Mouse (Mus musculus) midbrain, embryonic 11.5 days (tissue): ENCODE data around the gene Mier1. TPM values are rescaled to one million over a fixed set of nuclear protein-coding genes. Genes with fewer than 3 reads are reported as not detected.
A peak's percentile ranks its signal among the peaks of the same experiment; 100 is the strongest.
"Not testable (repeated sequence)": the region's sequence is repeated elsewhere in the genome, so short reads cannot be mapped to it uniquely, and the experiment has no call there.

Experiments
- ATAC-seq: fragments of 200-750 bp; cut with Nextera tagmentation; 2 replicates; pipeline ENCODE4 v1.8.0; 2017; ENCODE audit warnings: moderate TSS enrichment, moderate library complexity; ENCODE audit not compliant: low FRiP score
- DNase-seq: peaks from one replicate; pipeline ENCODE4 v3.0.0; 2015; ENCODE audit warnings: low spot score; ENCODE audit errors: missing footprints
- H3K27ac ChIP-seq: fragments of 300-500 bp; sonication (generic); 2 replicates; pipeline ENCODE4 v1.5.1; 2014; ENCODE audit warnings: low read depth, low read length
- H3K27me3 ChIP-seq: fragments of 300-500 bp; sonication (generic); 2 replicates; pipeline ENCODE4 v1.6.1; 2014; ENCODE audit warnings: mild to moderate bottlenecking, low read length, moderate library complexity, mixed read lengths; ENCODE audit not compliant: control insufficient read depth, insufficient read depth
- H3K36me3 ChIP-seq: fragments of 300-500 bp; sonication (generic); 2 replicates; pipeline ENCODE4 v1.6.1; 2014; ENCODE audit warnings: mild to moderate bottlenecking, low read length, moderate library complexity, mixed read lengths; ENCODE audit not compliant: control insufficient read depth, insufficient read depth
- H3K4me1 ChIP-seq: fragments of 300-500 bp; sonication (generic); 2 replicates; pipeline ENCODE4 v1.6.1; 2014; ENCODE audit warnings: low read length; ENCODE audit not compliant: control insufficient read depth, insufficient read depth
- H3K4me2 ChIP-seq: fragments of 300-500 bp; sonication (generic); 2 replicates; pipeline ENCODE4 v1.6.1; 2014; ENCODE audit warnings: mild to moderate bottlenecking, moderate library complexity
- H3K4me3 ChIP-seq: fragments of 300-500 bp; sonication (generic); 2 replicates; pipeline ENCODE4 v1.5.1; 2014; ENCODE audit warnings: low read depth, low read length
- H3K9ac ChIP-seq: fragments of 300-500 bp; sonication (generic); 2 replicates; pipeline ENCODE4 v1.6.1; 2014; ENCODE audit warnings: low read length
- H3K9me3 ChIP-seq: fragments of 300-500 bp; sonication (generic); 2 replicates; pipeline ENCODE4 v1.6.1; 2016; ENCODE audit warnings: low read length; ENCODE audit not compliant: control insufficient read depth
- WGBS: fragments of 180-500 bp; shearing (Covaris S2); extraction: QIAGEN DNeasy Blood & Tissue Kit; methylation state at CpG from one replicate; pipeline ENCODE4 v1.1.7; 2014; 5-methylcytosine and 5-hydroxymethylcytosine counted together
- polyA plus RNA-seq: library from polyadenylated mRNA; unstranded; fragments of >200 nt; fragmentation: Nextera tagmentation; extraction: Ambion mirVana; gene quantifications from 2 replicates; pipeline ENCODE4 v1.2.1, GENCODE M21; 2014

The Mier1 gene
- polyA plus RNA-seq, 1 experiment from 2014 or later, result 31.8 TPM

DNA sequence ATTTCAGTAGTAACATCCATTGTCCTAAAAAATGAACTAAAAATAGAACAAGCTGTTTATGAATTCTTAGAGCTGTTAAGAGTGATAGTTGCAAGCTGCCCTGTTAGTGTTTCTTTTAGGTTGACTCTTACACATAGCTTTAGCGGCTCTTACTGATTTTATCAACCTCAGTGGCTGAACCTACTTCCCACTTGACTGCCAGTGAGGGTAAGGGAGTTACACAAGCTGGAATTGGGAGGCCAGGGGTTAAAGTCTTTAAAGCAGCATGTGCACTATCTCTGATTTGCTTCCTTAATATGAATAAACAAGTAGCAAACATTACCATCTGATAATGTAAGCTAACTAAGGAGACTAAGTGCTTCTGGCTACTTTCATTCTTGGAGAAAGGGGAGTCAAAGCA, 22.8 kb downstream of the Mier1 start:
- no peak for ATAC-seq
- no peak overlapping the region for H3K4me2 ChIP-seq
- H3K27ac ChIP-seq, result no peak overlapping the region
- H3K4me3 ChIP-seq, result no peak overlapping the region
- H3K9ac ChIP-seq, result no peak overlapping the region
- 92% methylated on average over 1 of the region's 1 CpGs for WGBS
- no peaks in the 10 kb centered on the region for H3K4me1 ChIP-seq
- no peaks in the 10 kb centered on the region for H3K9me3 ChIP-seq
- DNase-seq, result no peak
- peaks cover 5% of the 10 kb centered on the region; the same call in 1 of the 2 replicates for H3K36me3 ChIP-seq
- no peaks in the 10 kb centered on the region for H3K27me3 ChIP-seq

DNA sequence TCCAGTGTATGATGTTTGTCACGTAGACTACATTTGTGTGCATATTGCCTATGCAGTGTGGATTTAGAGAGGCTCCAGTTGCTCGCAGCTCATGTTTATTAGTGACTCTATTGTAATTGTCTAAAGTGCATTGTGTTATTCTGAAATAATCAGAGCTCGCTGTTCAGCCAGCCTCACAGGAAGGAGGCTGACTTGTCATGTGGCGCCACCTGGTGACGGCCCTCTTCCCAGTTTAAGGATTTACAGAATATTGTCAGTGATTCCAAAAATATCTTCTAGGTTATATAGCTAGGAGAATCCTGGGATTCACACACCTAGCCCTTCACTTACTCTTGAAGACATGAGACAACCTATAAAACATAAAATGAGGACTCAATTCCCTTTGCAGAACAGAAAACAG, 32.1 kb downstream of the Mier1 start:
- ATAC-seq, result 0 out of 2 replicates have a peak, but pooled peaks have one; percentile 33
- peaks cover 10% of the 10 kb centered on the region; the same call in 1 of the 2 replicates for H3K36me3 ChIP-seq

DNA sequence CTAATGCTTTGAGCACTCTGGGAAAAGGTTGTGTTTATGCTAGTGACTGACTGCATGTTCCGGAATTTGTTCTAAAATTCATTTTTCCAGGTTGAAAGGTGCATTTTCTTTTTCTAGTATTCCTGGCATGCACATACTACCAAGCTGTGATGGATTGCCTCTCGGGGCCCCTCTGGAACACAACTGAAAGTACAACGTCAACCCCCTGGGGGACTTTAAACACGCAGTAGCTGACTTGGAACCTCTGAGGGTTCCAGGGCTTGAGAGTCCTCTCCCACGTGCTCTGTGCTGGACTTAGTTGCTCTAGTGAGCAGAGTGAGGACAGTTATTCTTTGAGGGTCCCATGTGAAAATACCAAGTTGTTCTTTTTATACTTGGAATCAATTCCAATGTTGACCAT, 37.8 kb downstream of the Mier1 start:
- no peak for DNase-seq
- WGBS, result 94% methylated on average over 5 of the region's 5 CpGs
- Histone ChIP-seq H3K9me3 (no peaks in the 10 kb centered on the region), H3K4me1 (no peaks in the 10 kb centered on the region), H3K4me2 (no peak overlapping the region), H3K4me3 (no peak overlapping the region), H3K9ac (no peak overlapping the region), H3K27ac (no peak overlapping the region), H3K27me3 (no peaks in the 10 kb centered on the region), H3K36me3 (peaks cover 7% of the 10 kb centered on the region; the same call in 1 of the 2 replicates)
- no peak for ATAC-seq

More for the DNA sequence above, 32.1 kb downstream of the Mier1 start:
- WGBS, result 43% methylated on average over 5 of the region's 5 CpGs
- no peaks in the 10 kb centered on the region for H3K4me1 ChIP-seq
- peak; percentile 96 for DNase-seq
- no peak overlapping the region for H3K4me3 ChIP-seq
- H3K9ac ChIP-seq, result no peak overlapping the region
- H3K27me3 ChIP-seq, result no peaks in the 10 kb centered on the region
- H3K27ac ChIP-seq, result no peak overlapping the region
- no peak overlapping the region for H3K4me2 ChIP-seq
- H3K9me3 ChIP-seq, result no peaks in the 10 kb centered on the region

DNA sequence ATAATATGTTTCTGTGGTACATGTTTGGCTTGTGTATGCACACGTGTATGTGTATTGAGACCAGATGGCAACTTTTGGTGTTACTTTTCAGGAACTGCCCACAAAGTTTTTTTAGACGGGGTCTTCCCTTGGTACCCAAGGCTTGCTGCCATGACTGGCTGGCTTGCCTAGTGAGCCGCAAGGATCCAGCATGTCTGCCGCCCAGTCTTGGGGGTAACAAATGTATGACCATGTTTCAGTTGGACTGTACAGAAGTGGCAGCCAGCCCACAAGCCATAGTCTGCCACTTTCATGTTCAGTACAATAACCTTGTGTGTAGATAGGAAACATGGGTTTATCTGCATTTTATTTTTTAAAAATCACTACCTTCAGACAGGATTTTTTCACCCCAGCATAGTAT, 44.6 kb downstream of the Mier1 start:
- Histone ChIP-seq H3K4me3 (no peak overlapping the region), H3K9ac (no peak overlapping the region), H3K4me1 (no peaks in the 10 kb centered on the region), H3K27me3 (no peaks in the 10 kb centered on the region), H3K4me2 (no peak overlapping the region), H3K27ac (no peak overlapping the region), H3K36me3 (peaks cover 9% of the 10 kb centered on the region; the same call in 1 of the 2 replicates), H3K9me3 (no peaks in the 10 kb centered on the region)
- ATAC-seq, result no peak
- 95% methylated on average over 4 of the region's 4 CpGs for WGBS
- DNase-seq, result no peak

DNA sequence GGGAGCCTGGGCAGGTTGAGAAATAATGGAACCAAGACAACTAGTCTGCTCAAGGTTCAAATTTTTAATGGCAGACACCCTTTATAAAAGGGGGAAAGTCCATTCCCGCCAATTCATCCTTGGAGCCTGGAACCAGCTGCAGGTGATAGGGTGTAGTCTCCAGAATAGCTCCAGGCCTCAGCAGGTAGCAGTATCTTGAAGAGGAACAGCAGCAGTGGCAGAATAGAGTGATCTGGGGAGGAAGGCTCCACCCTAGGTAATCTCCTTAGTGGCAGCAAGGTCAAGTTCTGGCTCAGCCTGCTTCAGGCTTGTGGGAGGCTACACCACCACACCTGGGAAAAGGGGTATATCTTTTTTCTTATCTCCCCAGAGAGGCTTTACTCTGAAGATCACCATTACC, 52.0 kb downstream of the Mier1 start:
- H3K4me3 ChIP-seq, ATAC-seq, H3K9me3 ChIP-seq, H3K4me1 ChIP-seq, H3K9ac ChIP-seq, H3K27ac ChIP-seq, H3K4me2 ChIP-seq, DNase-seq, H3K27me3 ChIP-seq, H3K36me3 ChIP-seq: not testable (repeated sequence)
- 93% methylated on average over 1 of the region's 1 CpGs for WGBS

DNA sequence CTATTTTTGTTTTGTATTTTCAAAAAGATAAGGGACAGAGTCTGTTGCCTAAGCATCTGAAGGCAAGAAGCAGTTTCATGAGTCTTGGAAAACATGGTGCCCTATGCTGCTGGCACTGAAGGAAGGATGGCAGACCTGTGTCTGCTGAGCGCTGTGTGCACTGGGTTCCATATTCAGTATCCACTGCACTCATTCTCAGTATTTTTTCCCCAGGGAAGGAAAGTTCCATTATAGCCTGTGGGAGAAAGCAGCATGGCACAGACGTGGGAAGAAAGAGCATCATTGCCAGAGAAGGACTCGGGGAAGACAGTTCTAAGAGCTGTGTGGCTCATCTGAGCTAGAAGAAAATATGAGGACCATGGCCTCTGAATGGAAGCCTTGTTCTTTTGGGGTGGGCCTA, 57.1 kb downstream of the Mier1 start:
- DNase-seq, result no peak
- no peaks in the 10 kb centered on the region for H3K4me1 ChIP-seq
- H3K27me3 ChIP-seq, result no peaks in the 10 kb centered on the region
- no peak overlapping the region for H3K9ac ChIP-seq
- no peak overlapping the region for H3K4me2 ChIP-seq
- WGBS, result 83% methylated on average over 3 of the region's 3 CpGs
- no peak overlapping the region for H3K27ac ChIP-seq
- H3K36me3 ChIP-seq, result no peaks in the 10 kb centered on the region
- H3K4me3 ChIP-seq, result no peak overlapping the region
- H3K9me3 ChIP-seq, result no peaks in the 10 kb centered on the region
- no peak for ATAC-seq

DNA sequence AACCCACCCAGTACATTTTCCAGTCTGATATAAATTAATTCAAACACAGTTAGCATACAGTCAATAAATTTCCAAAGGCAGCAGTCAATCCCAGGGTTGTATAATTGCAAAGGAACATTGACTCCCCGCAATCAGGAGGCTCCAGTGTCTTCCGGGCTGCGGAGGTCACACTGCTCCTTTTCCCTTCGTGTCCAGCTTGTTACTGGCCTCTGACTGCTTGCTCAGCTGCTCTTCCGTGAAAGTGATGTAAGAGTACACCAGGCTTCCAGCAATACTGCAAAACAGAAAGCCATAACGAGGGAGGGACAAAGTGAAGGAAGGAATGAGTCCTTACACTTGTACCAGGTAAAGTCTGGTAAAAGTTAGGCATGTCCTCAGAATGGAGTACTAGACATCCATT, 59.3 kb downstream of the Mier1 start:
- 83% methylated on average over 6 of the region's 6 CpGs for WGBS
- no peaks in the 10 kb centered on the region for H3K36me3 ChIP-seq

DNA sequence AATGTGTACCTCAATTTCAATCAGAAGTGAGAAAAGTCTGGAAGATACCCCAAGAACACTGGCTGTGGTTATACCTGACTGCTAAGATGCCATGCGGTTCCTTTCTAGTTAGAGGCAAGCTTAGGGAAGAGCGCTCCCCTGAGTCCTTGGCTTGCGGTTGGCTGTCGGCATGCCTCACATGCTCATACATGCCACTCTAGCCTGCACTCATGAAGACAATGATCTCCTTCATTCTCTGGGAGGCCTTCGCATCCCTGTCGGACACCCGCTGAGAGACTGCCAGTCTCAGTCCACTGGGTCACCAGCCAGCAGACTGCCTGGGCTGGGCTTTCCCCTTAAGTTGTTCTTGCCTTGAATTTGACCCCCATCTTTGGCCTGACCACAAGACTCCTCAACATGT, 59.8 kb downstream of the Mier1 start:
- no peaks in the 10 kb centered on the region for H3K27me3 ChIP-seq
- 93% methylated on average over 7 of the region's 7 CpGs for WGBS
- no peaks in the 10 kb centered on the region for H3K4me1 ChIP-seq
- no peaks in the 10 kb centered on the region for H3K36me3 ChIP-seq
- DNase-seq (no peak), ATAC-seq (no peak)
- no peak overlapping the region for H3K4me2 ChIP-seq
- no peak overlapping the region for H3K9ac ChIP-seq
- H3K9me3 ChIP-seq, result no peaks in the 10 kb centered on the region
- no peak overlapping the region for H3K27ac ChIP-seq
- no peak overlapping the region for H3K4me3 ChIP-seq

More for the DNA sequence above, 59.3 kb downstream of the Mier1 start:
- DNase-seq (peak; percentile 83), ATAC-seq (no peak)
- Histone ChIP-seq H3K4me3 (no peak overlapping the region), H3K27me3 (no peaks in the 10 kb centered on the region), H3K4me1 (no peaks in the 10 kb centered on the region), H3K4me2 (no peak overlapping the region), H3K27ac (no peak overlapping the region), H3K9ac (no peak overlapping the region), H3K9me3 (no peaks in the 10 kb centered on the region)

DNA sequence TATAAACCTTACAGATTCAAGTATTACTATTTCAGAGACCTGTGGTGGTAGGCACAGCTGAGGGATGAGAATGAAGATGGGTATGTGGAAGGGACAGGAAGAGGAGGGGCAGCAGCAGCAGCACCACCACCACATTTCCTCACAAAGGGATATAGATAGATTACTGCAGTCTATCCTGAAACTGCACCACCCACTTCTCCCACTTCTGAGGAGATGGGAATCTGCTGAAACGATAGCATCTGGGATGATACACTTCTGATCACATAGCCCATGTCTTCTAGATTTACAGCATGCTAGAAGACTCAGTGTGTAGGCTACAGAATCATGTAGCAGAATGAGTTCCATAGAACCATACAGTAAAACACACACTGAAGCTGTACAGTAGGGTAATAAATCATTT, 63.5 kb downstream of the Mier1 start:
- Histone ChIP-seq H3K4me2 (no peak overlapping the region), H3K36me3 (no peaks in the 10 kb centered on the region), H3K27me3 (no peaks in the 10 kb centered on the region), H3K9ac (no peak overlapping the region), H3K27ac (no peak overlapping the region), H3K4me3 (no peak overlapping the region), H3K4me1 (no peaks in the 10 kb centered on the region), H3K9me3 (no peaks in the 10 kb centered on the region)
- DNase-seq (no peak), ATAC-seq (no peak)
- 96% methylated on average over 1 of the region's 1 CpGs for WGBS
